Mouse (Mus musculus) cortical plate, adult 2 months (tissue): ENCODE data around the gene Evx1.

Experiments used
- CTCF ChIP-seq: fragments of 200-500 bp; IDR thresholded peaks from 2 replicates; pipeline ENCODE4 v1.5.1; 2011; ENCODE audit warnings: mild to moderate bottlenecking, control low read depth, low read length; ENCODE audit not compliant: insufficient read depth; ENCODE audit errors: extremely low read depth
- POLR2A ChIP-seq: fragments of 200-500 bp; IDR thresholded peaks from 2 replicates; pipeline ENCODE4 v1.6.1; 2011; ENCODE audit warnings: mild to moderate bottlenecking, low read length, control low read depth; ENCODE audit not compliant: insufficient read depth; ENCODE audit errors: extremely low read depth

GRCm38 (mm10) chr6:52316413-52317184 is 3.3 kb downstream of the Evx1 start:
- TF ChIP-seq CTCF (no peak), POLR2A (no peak)
